Mouse (Mus musculus): ENCODE measurements around the gene Med13.

DNA sequence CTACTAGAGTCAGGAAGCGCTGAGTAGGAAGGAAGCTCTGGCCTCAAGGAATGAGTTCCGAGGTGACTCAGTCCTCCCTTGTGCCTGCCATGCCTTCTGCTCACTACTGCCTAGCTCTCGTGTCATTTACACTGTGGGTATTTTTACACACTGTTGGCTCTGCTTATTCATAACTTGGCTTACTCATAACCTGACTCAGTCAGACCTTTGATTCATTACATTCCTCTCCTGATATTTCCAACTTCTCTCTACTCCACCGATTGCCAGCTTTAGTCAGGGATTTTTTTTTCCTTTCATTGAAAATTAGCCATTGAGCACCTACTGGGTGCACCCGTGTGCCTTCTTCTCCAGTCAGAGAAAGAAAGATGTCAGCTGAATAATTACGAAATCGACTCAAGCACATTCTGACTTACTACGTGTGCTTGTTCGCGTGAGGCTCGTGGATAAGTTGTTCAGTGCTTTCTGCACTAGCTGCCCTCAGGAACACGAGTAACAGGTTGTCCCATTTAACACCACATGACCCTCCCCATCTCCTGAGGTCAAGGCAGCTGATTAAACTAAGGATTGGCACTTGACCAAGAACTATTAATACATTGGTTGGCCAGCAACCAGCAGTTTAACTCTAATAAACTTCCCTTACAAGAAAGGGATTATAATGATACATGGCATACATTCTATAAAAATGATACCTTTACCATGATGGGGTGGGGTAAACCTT, 23.3 kb upstream of the Med13 start:
- no peak for TF ChIP-seq POLR2A (IDR thresholded peaks at IDR 0.05; ENCODE audit: extremely low read depth, insufficient read depth, low read length)
- TF ChIP-seq CTCF (IDR thresholded peaks at IDR 0.05; ENCODE audit: low read depth, low read length), result no peak
